Mouse (Mus musculus) skeletal muscle tissue, adult 2 months (tissue): ENCODE measurements around the gene Zfp982.
A peak's percentile ranks its signal among the peaks of the same experiment; 100 is the strongest.

Source experiments
- DNase-seq: peaks from one replicate; pipeline ENCODE4 v3.0.0-alpha.2; 2012; ENCODE audit warnings: low read depth, low spot score

Gene Zfp982

DNA sequence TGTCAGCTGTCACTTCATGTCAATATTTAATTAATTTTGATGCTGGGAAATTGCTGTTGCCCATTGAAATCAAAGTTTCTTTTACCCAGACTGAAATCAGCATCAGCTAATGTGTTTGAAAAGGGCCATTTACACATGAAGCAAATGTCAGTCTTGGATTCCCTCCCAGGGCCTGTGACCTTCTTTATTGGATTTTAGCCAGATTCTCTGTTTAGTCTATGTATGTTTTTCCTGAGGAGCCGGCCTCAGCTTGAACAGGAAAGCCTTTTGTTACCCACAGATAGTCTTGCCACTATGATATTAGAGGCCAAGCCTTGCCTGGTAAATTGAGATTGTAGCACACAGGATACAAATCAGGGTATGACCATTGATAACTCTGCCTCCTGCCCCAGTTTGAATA, 66.9 kb downstream of the Zfp982 start:
- DNase-seq = peak; percentile 10
